Mouse (Mus musculus) inflammation-experienced regulatory T-cells, adult 16 weeks (primary cell): ENCODE measurements around the gene Csdc2. TPM values are rescaled to one million over a fixed set of nuclear protein-coding genes. Genes with fewer than 3 reads are reported as not detected.

Source experiments
- polyA plus RNA-seq: library from polyadenylated mRNA; unstranded; fragments of 100-300 nt; shearing (Covaris generic); gene quantifications from one replicate; pipeline ENCODE4 v1.2.1, GENCODE M21; 2017

Csdc2 gene
- polyA plus RNA-seq, result not detected

GRCm38 (mm10) chr15:81936679-81937078, at the start of gene Csdc2:
TSS of gene Csdc2 (plus strand) at chr15:81936759.

GRCm38 (mm10) chr15:81925760-81926445, 10.7 kb upstream of the Csdc2 start, which contains the start of gene Polr3h:
TSS of gene Polr3h (minus strand) at chr15:81926240.

GRCm38 (mm10) chr15:81960171-81961077, 23.9 kb downstream of the Csdc2 start, which contains the start of gene Pmm1:
TSS of gene Pmm1 (minus strand) at chr15:81960930.

GRCm38 (mm10) chr15:81980321-81980720, 43.8 kb downstream of the Csdc2 start, which contains the start of gene 1700029P11Rik:
TSS of gene 1700029P11Rik (plus strand) at chr15:81980540.

GRCm38 (mm10) chr15:81987646-81988045, 51.1 kb downstream of the Csdc2 start, which contains the start of gene Xrcc6:
TSS of gene Xrcc6 (plus strand) at chr15:81987835.

Other genes starting within 250 kb of the Csdc2 start
- gene Chadl, start 239.5 kb upstream of the Csdc2 start, polyA plus RNA-seq, result 3.9 TPM
- 5.7 TPM for gene Zc3h7b, start 191.7 kb upstream of the Csdc2 start, polyA plus RNA-seq
- 88.9 TPM for gene Rangap1, start 191.2 kb upstream of the Csdc2 start, polyA plus RNA-seq
- 22.9 TPM for gene Tef, start 134.3 kb upstream of the Csdc2 start, polyA plus RNA-seq
- 86.1 TPM for gene Tob2, start 78.0 kb upstream of the Csdc2 start, polyA plus RNA-seq
- 86.7 TPM for gene Phf5a, start 64.8 kb upstream of the Csdc2 start, polyA plus RNA-seq
- gene Aco2, start 64.5 kb upstream of the Csdc2 start, polyA plus RNA-seq, result 149 TPM
- 52.2 TPM for gene Polr3h, start 10.5 kb upstream of the Csdc2 start, polyA plus RNA-seq
- gene Pmm1, start 24.2 kb downstream of the Csdc2 start, polyA plus RNA-seq, result 13.7 TPM
- not detected for gene 1700029P11Rik, start 43.8 kb downstream of the Csdc2 start, polyA plus RNA-seq
- 80.5 TPM for gene Xrcc6, start 51.1 kb downstream of the Csdc2 start, polyA plus RNA-seq
- 31.6 TPM for gene Desi1, start 97.1 kb downstream of the Csdc2 start, polyA plus RNA-seq
- 179 TPM for gene Snu13, start 110.8 kb downstream of the Csdc2 start, polyA plus RNA-seq
- 0.06 TPM for gene 4930407I10Rik, start 122.4 kb downstream of the Csdc2 start, polyA plus RNA-seq
- not detected for gene Mei1, start 133.2 kb downstream of the Csdc2 start, polyA plus RNA-seq
- gene Ccdc134, start 191.2 kb downstream of the Csdc2 start, polyA plus RNA-seq, result 33.5 TPM
- 167 TPM for gene Srebf2, start 210.4 kb downstream of the Csdc2 start, polyA plus RNA-seq